Mouse (Mus musculus): ENCODE results near the gene Igflr1. TPM values are rescaled to one million over a fixed set of nuclear protein-coding genes. Genes with fewer than 3 reads are reported as not detected.

Gene Igflr1
- polyA plus RNA-seq (2012; ENCODE audit: insufficient read depth, low replicate concordance) = 4.3 and 15.3 TPM in 2 replicates

GRCm38 (mm10) chr7:30564970-30565571 is at the start of gene Igflr1:
Gene Igflr1 (plus strand): TSS chr7:30565427.
- no peak for TF ChIP-seq FLI1 (IDR thresholded peaks at IDR 0.05; ENCODE audit: low read length)
- TF ChIP-seq GATA1 (IDR thresholded peaks at IDR 0.05; ENCODE audit: borderline replicate concordance, low read length) = no peak
- H3K4me1 ChIP-seq = peaks cover 54% of the 10 kb centered on the region
- peak within 1 kb of the TSS; percentile 99 for H3K4me3 ChIP-seq (replicated peaks)
- H3K36me3 ChIP-seq (replicated peaks; ENCODE audit: low read length) = peaks cover 73% of the 10 kb centered on the region
- no peaks in the 10 kb centered on the region for H3K9me3 ChIP-seq
- H3K27me3 ChIP-seq (replicated peaks) = no peaks in the 10 kb centered on the region

GRCm38 (mm10) chr7:30518325-30518724 is 46.9 kb upstream of the Igflr1 start:
- H3K27me3 ChIP-seq (replicated peaks) = peaks cover 52% of the 10 kb centered on the region
- TF ChIP-seq FLI1 (IDR thresholded peaks at IDR 0.05; ENCODE audit: low read length) = no peak
- TF ChIP-seq GATA1 (IDR thresholded peaks at IDR 0.05; ENCODE audit: borderline replicate concordance, low read length) = no peak
- peaks cover 8% of the 10 kb centered on the region for H3K36me3 ChIP-seq (replicated peaks; ENCODE audit: low read length)
- H3K9me3 ChIP-seq = no peaks in the 10 kb centered on the region
- H3K4me1 ChIP-seq = no peaks in the 10 kb centered on the region
- H3K4me3 ChIP-seq (replicated peaks) = no peak overlapping the region

- Histone ChIP-seq H3K9me3 (no peaks in the 10 kb centered on the region), H3K4me1 (no peaks in the 10 kb centered on the region), H3K4me3 (replicated peaks) (no peak overlapping the region), H3K36me3 (replicated peaks; ENCODE audit: low read length) (peaks cover 29% of the 10 kb centered on the region), H3K27me3 (replicated peaks) (peaks cover 42% of the 10 kb centered on the region)
- TF ChIP-seq GATA1 (IDR thresholded peaks at IDR 0.05; ENCODE audit: borderline replicate concordance, low read length) = no peak
- no peak for TF ChIP-seq FLI1 (IDR thresholded peaks at IDR 0.05; ENCODE audit: low read length)
Observed at GRCm38 (mm10) chr7:30520396-30520795, 44.8 kb upstream of the Igflr1 start.

GRCm38 (mm10) chr7:30520856-30521255 is 44.4 kb upstream of the Igflr1 start:
- Histone ChIP-seq H3K4me1 (no peaks in the 10 kb centered on the region), H3K4me3 (replicated peaks) (no peak overlapping the region), H3K27me3 (replicated peaks) (peaks cover 38% of the 10 kb centered on the region), H3K36me3 (replicated peaks; ENCODE audit: low read length) (peaks cover 34% of the 10 kb centered on the region), H3K9me3 (no peaks in the 10 kb centered on the region)
- TF ChIP-seq GATA1 (IDR thresholded peaks at IDR 0.05; ENCODE audit: borderline replicate concordance, low read length) = no peak
- TF ChIP-seq FLI1 (IDR thresholded peaks at IDR 0.05; ENCODE audit: low read length) = no peak

- Histone ChIP-seq H3K27me3 (replicated peaks) (peaks cover 33% of the 10 kb centered on the region), H3K4me1 (no peaks in the 10 kb centered on the region), H3K4me3 (replicated peaks) (no peak overlapping the region), H3K9me3 (no peaks in the 10 kb centered on the region), H3K36me3 (replicated peaks; ENCODE audit: low read length) (peaks cover 54% of the 10 kb centered on the region)
- TF ChIP-seq GATA1 (IDR thresholded peaks at IDR 0.05; ENCODE audit: borderline replicate concordance, low read length) (no peak), FLI1 (IDR thresholded peaks at IDR 0.05; ENCODE audit: low read length) (no peak)
Observed at GRCm38 (mm10) chr7:30522871-30523270, 42.4 kb upstream of the Igflr1 start.

GRCm38 (mm10) chr7:30524487-30524886 is 40.7 kb upstream of the Igflr1 start:
- Histone ChIP-seq H3K9me3 (no peaks in the 10 kb centered on the region), H3K4me1 (no peaks in the 10 kb centered on the region), H3K27me3 (replicated peaks) (peaks cover 18% of the 10 kb centered on the region), H3K36me3 (replicated peaks; ENCODE audit: low read length) (peaks cover 70% of the 10 kb centered on the region), H3K4me3 (replicated peaks) (no peak overlapping the region)
- TF ChIP-seq FLI1 (IDR thresholded peaks at IDR 0.05; ENCODE audit: low read length) = no peak
- no peak for TF ChIP-seq GATA1 (IDR thresholded peaks at IDR 0.05; ENCODE audit: borderline replicate concordance, low read length)

- H3K27me3 ChIP-seq (replicated peaks) = peaks cover 5% of the 10 kb centered on the region
- TF ChIP-seq FLI1 (IDR thresholded peaks at IDR 0.05; ENCODE audit: low read length) = no peak
- no peak for TF ChIP-seq GATA1 (IDR thresholded peaks at IDR 0.05; ENCODE audit: borderline replicate concordance, low read length)
- no peaks in the 10 kb centered on the region for H3K4me1 ChIP-seq
- no peak overlapping the region for H3K4me3 ChIP-seq (replicated peaks)
- peaks cover 84% of the 10 kb centered on the region for H3K36me3 ChIP-seq (replicated peaks; ENCODE audit: low read length)
- no peaks in the 10 kb centered on the region for H3K9me3 ChIP-seq
Observed at GRCm38 (mm10) chr7:30525954-30526353, 39.3 kb upstream of the Igflr1 start.

GRCm38 (mm10) chr7:30526399-30526798 is 38.8 kb upstream of the Igflr1 start:
- peaks cover under 1% of the 10 kb centered on the region for H3K27me3 ChIP-seq (replicated peaks)
- no peaks in the 10 kb centered on the region for H3K9me3 ChIP-seq
- no peaks in the 10 kb centered on the region for H3K4me1 ChIP-seq
- no peak overlapping the region for H3K4me3 ChIP-seq (replicated peaks)
- TF ChIP-seq FLI1 (IDR thresholded peaks at IDR 0.05; ENCODE audit: low read length) = no peak
- no peak for TF ChIP-seq GATA1 (IDR thresholded peaks at IDR 0.05; ENCODE audit: borderline replicate concordance, low read length)
- H3K36me3 ChIP-seq (replicated peaks; ENCODE audit: low read length) = peaks cover 89% of the 10 kb centered on the region

- TF ChIP-seq FLI1 (IDR thresholded peaks at IDR 0.05; ENCODE audit: low read length) (no peak), GATA1 (IDR thresholded peaks at IDR 0.05; ENCODE audit: borderline replicate concordance, low read length) (no peak)
- Histone ChIP-seq H3K4me3 (replicated peaks) (no peak overlapping the region), H3K9me3 (no peaks in the 10 kb centered on the region), H3K27me3 (replicated peaks) (no peaks in the 10 kb centered on the region), H3K36me3 (replicated peaks; ENCODE audit: low read length) (peaks cover 95% of the 10 kb centered on the region), H3K4me1 (no peaks in the 10 kb centered on the region)
Observed at GRCm38 (mm10) chr7:30526981-30527380, 38.2 kb upstream of the Igflr1 start.

- Histone ChIP-seq H3K36me3 (replicated peaks; ENCODE audit: low read length) (peaks cover 68% of the 10 kb centered on the region), H3K4me1 (peaks cover 26% of the 10 kb centered on the region)
- TF ChIP-seq FLI1 (IDR thresholded peaks at IDR 0.05; ENCODE audit: low read length) = no peak
- no peak for TF ChIP-seq GATA1 (IDR thresholded peaks at IDR 0.05; ENCODE audit: borderline replicate concordance, low read length)
Observed at GRCm38 (mm10) chr7:30531291-30531815, 33.9 kb upstream of the Igflr1 start.

More at GRCm38 (mm10) chr7:30531291-30531815, 33.9 kb upstream of the Igflr1 start:
- H3K4me3 ChIP-seq (replicated peaks) = no peak overlapping the region
- H3K9me3 ChIP-seq = no peaks in the 10 kb centered on the region
- no peaks in the 10 kb centered on the region for H3K27me3 ChIP-seq (replicated peaks)

Data from megakaryocyte, embryonic 14.5 days (primary cell).